Mouse (Mus musculus) cerebellum, adult 2 months (tissue): ENCODE results near the gene Gm7271. TPM values are rescaled to one million over a fixed set of nuclear protein-coding genes. Genes with fewer than 3 reads are reported as not detected.
A peak's percentile ranks its signal among the peaks of the same experiment; 100 is the strongest.

Experiments
- DNase-seq, 2 experiments: peaks; one replicate each; pipeline ENCODE4 v3.0.0; 2021
- H3K27ac ChIP-seq: fragments of 200-500 bp; 2 replicates; pipeline ENCODE4 v1.5.1; 2012; ENCODE audit warnings: low read length, control low read depth, inconsistent platforms; ENCODE audit not compliant: insufficient read depth
- H3K27me3 ChIP-seq: fragments of 200-500 bp; 2 replicates; pipeline ENCODE4 v1.6.1; 2012; ENCODE audit warnings: inconsistent platforms, mild to moderate bottlenecking, low read length, moderate library complexity; ENCODE audit not compliant: control insufficient read depth, insufficient read depth
- H3K4me1 ChIP-seq: fragments of 200-500 bp; 2 replicates; pipeline ENCODE4 v1.6.1; 2011; ENCODE audit warnings: low read length; ENCODE audit not compliant: control insufficient read depth, insufficient read depth
- H3K4me3 ChIP-seq: fragments of 200-500 bp; replicated peaks from 2 replicates; pipeline ENCODE3; 2011; ENCODE audit warnings: mild to moderate bottlenecking, low read depth, low read length, control low read depth; ENCODE audit not compliant: insufficient read depth
- CTCF ChIP-seq: fragments of 200-500 bp; IDR thresholded peaks from 2 replicates; pipeline ENCODE4 v1.5.1; 2011; ENCODE audit warnings: low read depth, mild to moderate bottlenecking, control low read depth, low read length, moderate library complexity, borderline replicate concordance; ENCODE audit not compliant: insufficient read depth
- POLR2A ChIP-seq: fragments of 200-500 bp; IDR thresholded peaks from 2 replicates; pipeline ENCODE4 v1.6.1; 2011; ENCODE audit warnings: low read length, control low read depth, borderline replicate concordance; ENCODE audit not compliant: insufficient read depth
- WGBS: fragments of 180-500 bp; shearing (Covaris S2); methylation state at CpG from one replicate; pipeline ENCODE4 v1.1.7; 2018; 5-methylcytosine and 5-hydroxymethylcytosine counted together
- polyA plus RNA-seq: library from polyadenylated mRNA; depleted of rRNA; stranded (reverse); fragments of >200 nt; gene quantifications from 2 replicates; pipeline ENCODE4 v1.2.3, GENCODE M21; 2012

Gm7271 gene
- polyA plus RNA-seq, 1 experiment: 0.97 TPM

DNA sequence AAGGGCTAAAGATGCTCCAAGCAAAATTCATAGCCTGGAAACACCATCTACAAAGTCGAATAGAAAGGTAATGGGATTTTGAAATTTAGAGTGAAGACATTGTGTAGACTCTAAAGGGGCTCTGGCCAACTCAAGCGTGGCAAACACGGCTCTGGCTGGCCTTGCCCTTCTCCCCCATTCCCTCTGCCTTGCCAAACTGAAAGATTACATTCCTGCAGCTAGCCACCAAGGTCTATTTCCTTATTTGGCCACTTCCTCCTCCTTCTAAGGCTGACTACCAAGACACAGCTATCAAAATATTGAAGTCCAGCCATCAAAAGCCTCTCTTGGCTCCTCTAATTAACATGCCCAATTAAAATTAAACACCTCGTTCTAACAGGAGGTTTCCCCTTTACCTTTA is 41.2 kb downstream of the Gm7271 start:
- DNase-seq: no peak
- Histone ChIP-seq H3K27me3 (no peaks in the 10 kb centered on the region), H3K27ac (no peak overlapping the region), H3K4me3 (no peak overlapping the region), H3K4me1 (peaks cover 2% of the 10 kb centered on the region; the same call in 1 of the 2 replicates)
- 48% methylated on average over 4 of the region's 4 CpGs for WGBS
- TF ChIP-seq CTCF (no peak), POLR2A (no peak)

DNA sequence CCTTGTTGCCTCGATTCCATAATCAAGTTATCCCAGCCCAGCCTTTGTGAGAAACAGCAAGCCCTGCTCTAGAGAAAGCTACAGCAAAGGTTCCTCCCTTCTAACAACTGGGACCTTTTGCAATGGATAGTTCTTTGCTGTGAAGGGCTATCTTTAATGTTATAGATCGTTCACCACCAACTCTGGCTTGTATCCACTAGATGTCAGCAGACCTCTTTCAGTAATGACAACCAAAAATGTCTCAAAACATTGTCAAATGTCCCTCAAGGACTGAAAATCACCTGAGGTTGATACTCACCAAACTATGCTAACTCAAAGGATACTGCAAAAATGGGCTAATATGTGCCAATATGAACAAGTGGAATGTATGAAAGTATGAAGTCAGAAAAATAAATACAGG is 42.0 kb downstream of the Gm7271 start:
- Histone ChIP-seq H3K4me3 (no peak overlapping the region), H3K27ac (no peak overlapping the region), H3K27me3 (no peaks in the 10 kb centered on the region), H3K4me1 (peaks cover 2% of the 10 kb centered on the region; the same call in 1 of the 2 replicates)
- WGBS: 49% methylated on average over 2 of the region's 2 CpGs
- TF ChIP-seq POLR2A (no peak), CTCF (no peak)
- DNase-seq: no peak

DNA sequence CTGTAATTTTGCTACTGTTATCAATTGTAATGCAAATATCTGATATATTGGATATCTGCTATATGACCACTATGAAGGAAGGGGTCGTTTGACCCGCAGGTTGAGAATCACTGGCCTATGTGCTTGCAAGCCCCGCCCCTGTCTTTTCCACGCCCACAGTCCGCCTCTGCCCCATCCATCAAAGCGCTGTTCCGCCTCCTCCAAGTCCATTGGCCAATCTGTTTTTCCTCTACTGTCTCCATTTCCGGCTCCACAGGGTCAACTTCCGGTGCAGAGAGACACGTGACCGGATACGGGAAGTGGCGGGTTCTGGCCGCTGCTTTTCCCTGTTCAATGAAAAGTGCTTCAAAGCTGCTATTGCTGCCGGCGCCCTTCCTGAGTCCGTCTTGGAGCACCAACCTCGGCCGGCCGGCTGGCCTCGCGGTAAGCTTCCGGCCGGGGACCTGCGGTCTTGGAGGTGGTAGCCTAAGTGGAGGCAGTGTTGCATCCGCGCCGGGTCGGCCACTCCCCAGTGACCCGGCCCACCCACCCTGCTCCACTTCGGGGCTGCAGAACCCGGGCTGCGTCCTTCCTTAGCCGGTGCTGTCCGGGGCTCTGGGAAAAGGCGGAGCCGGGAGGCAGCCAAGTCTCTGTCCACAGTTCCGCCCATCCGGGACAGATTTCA is 45.3 kb downstream of the Gm7271 start, which contains the start of gene Exoc1:
TSS of gene Exoc1 (plus strand) at position 272 of the 664 bp plus-strand sequence.
- Histone ChIP-seq H3K4me1 (peaks cover 2% of the 10 kb centered on the region; the same call in 1 of the 2 replicates), H3K27ac (no peak within 1 kb of the TSS), H3K4me3 (peak within 1 kb of the TSS; percentile 92), H3K27me3 (no peaks in the 10 kb centered on the region)
- DNase-seq: peak; percentile 94 to 95
- TF ChIP-seq CTCF (no peak), POLR2A (peak; percentile 37; the same call in 1 of the 2 replicates)
- WGBS: under 1% methylated on average over 38 of the region's 39 CpGs

DNA sequence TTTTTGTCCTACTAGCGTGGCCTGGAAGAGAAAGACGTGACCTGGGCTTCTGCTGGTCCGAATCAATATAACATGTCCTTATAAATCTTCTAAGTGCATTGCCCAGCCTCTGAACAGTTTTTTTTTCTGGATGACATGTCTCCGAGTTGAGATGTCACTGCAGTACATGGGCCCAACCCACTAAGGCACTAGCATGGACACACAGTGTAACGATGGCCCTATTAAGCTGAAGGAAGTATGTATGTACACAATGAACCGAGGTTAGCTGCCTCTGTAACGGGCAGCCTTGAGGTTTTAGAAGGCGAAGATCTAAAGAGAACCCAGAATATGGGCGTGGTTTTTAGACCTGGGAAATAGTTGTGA is 45.8 kb downstream of the Gm7271 start:
- Histone ChIP-seq H3K4me1 (peaks cover 2% of the 10 kb centered on the region; the same call in 1 of the 2 replicates), H3K27me3 (no peaks in the 10 kb centered on the region), H3K27ac (no peak overlapping the region), H3K4me3 (peak overlapping the region; percentile 92)
- TF ChIP-seq CTCF (no peak), POLR2A (no peak)
- no peak for DNase-seq
- WGBS: 8% methylated on average over 9 of the region's 9 CpGs

DNA sequence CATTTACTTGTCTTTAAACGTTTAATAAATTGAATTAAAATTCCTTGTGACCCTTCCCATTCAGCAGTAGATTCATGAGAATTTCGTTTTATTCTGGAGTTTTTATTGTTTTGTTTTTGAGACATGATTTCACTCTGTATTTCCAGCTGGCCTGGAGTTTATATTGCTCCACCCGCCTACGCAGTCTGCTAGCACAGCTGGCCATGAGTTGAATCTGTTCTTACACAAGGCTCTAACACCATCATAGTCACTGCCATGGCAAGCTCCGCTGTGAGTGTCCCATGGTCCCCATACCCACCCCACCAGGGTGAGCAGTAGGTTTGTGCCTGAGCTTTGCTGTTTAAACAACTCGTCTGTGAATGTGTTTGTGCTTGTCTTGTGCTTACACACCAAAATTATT is 49.3 kb downstream of the Gm7271 start:
- H3K4me1 ChIP-seq: peaks cover 2% of the 10 kb centered on the region; the same call in 1 of the 2 replicates
- no peak for DNase-seq
- no peak overlapping the region for H3K4me3 ChIP-seq
- TF ChIP-seq POLR2A: no peak
- TF ChIP-seq CTCF: no peak
- no peak overlapping the region for H3K27ac ChIP-seq
- 84% methylated on average over 6 of the region's 6 CpGs for WGBS
- H3K27me3 ChIP-seq: no peaks in the 10 kb centered on the region

DNA sequence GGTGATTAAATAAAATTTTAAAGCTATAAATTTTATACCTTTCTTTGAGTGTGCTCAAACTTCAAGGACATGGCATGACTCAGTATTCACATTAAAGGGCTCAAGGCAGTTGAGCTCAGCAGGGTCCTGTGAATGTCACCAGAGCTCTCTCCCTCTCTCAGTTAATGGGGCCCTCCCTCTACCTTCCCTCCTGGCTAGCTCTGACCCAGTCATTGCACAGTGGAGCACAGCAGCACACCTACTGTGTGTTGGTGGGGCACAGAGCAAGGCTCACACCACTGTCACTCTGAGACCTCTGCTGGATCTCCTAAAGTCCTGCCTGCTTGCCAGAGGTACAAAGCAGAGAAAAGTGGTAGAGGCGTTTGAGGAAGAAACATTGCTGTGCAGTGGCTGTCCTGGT is 52.4 kb downstream of the Gm7271 start:
- DNase-seq: no peak
- no peak overlapping the region for H3K27ac ChIP-seq
- no peaks in the 10 kb centered on the region for H3K27me3 ChIP-seq
- H3K4me3 ChIP-seq: no peak overlapping the region
- H3K4me1 ChIP-seq: no peaks in the 10 kb centered on the region
- 79% methylated on average over 1 of the region's 1 CpGs for WGBS
- TF ChIP-seq CTCF (no peak), POLR2A (no peak)

DNA sequence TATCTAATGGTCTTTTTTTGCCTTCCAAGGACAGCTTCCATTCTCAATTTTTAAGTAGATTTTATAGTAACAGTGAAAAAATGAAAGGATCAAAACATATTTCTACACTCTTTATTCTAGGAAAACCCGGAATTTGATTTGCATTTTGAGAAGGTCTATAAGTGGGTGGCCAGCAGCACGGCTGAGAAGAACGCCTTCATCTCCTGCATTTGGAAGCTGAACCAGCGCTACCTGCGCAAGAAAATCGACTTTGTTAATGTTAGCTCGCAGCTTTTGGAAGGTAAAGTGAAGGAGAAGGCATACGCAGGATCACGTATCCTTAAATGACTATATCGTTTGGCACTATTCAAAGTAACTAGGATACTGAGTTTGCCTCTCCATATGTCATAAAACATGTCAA is 53.7 kb downstream of the Gm7271 start:
- Histone ChIP-seq H3K4me1 (no peaks in the 10 kb centered on the region), H3K27ac (no peak overlapping the region), H3K27me3 (no peaks in the 10 kb centered on the region), H3K4me3 (no peak overlapping the region)
- no peak for TF ChIP-seq POLR2A
- no peak for TF ChIP-seq CTCF
- DNase-seq: no peak
- WGBS: 97% methylated on average over 10 of the region's 10 CpGs

DNA sequence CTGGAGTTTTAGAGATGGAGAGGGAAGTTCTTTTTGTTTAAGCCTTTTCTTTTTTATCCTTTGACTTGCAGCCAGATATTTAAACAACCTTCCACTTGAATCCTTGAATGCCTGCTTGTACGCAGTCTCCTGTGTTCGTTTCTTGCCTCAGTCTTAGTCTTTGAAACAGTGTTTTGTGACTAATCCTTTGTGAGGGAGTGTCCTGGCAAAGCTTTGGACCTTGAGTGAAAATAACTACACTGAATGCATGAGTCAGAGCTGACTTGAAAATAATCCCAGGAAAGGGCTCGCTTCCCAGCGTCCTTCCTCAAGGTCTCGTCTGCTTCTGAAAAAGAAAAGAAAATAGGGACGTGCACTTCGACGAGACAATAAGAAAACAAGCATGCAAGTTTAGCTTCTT is 56.3 kb downstream of the Gm7271 start:
- 84% methylated on average over 8 of the region's 8 CpGs for WGBS
- Histone ChIP-seq H3K27me3 (no peaks in the 10 kb centered on the region), H3K4me1 (no peaks in the 10 kb centered on the region), H3K27ac (no peak overlapping the region), H3K4me3 (no peak overlapping the region)
- TF ChIP-seq CTCF (no peak), POLR2A (no peak)
- DNase-seq: no peak

DNA sequence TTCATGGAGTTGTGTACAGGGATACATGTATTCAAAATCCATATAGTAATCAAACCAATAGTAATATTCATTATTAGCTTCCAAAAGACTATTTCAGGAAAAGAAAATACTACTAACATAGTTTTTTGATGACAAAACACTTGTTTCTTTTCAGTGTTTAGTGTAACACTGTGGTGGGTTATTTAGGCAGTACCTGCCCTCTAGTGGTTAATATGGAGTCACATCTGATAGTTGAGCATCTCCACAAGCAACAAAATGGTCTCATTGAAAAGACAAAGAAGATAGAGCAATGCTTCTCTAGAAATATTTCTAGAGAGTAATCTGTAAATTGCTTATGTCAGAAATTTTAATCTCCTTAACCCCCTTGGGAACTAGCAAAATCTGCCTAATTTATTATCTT is 57.0 kb downstream of the Gm7271 start:
- H3K27ac ChIP-seq: no peak overlapping the region
- no peaks in the 10 kb centered on the region for H3K4me1 ChIP-seq
- DNase-seq: no peak
- no peaks in the 10 kb centered on the region for H3K27me3 ChIP-seq
- TF ChIP-seq CTCF (no peak), POLR2A (no peak)
- no peak overlapping the region for H3K4me3 ChIP-seq
